Mouse (Mus musculus): ENCODE results near the gene Itgb1bp1.

The Itgb1bp1 gene

DNA sequence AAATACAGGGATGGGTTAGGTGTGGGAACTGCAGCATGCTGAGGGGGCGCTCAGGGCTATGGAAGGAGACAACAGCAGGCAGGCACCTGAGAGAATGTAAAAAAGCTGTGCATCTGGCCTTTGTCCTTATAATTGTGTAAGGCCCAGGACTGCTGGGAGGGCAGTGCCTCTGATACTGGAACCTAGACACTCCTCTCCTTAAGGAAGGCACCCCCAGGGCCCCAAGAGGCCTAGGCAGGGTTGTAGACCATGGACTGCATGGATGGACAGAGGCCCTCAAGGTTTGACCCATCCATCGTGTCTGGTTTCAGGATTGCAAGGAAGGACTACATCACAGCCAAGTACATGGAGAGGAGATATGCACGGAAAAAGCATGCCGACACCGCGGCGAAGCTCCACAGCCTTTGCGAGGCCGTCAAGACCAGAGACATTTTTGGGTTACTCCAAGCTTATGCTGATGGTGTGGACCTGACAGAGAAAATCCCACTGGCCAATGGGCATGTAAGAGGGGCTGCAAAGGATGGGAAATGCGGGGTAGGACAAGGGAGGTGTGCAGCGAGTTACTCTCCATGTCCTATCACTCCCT lies 41.6 kb downstream of the Itgb1bp1 start:
- no peak for DNase-seq (ENCODE audit: low read depth, low spot score)

DNA sequence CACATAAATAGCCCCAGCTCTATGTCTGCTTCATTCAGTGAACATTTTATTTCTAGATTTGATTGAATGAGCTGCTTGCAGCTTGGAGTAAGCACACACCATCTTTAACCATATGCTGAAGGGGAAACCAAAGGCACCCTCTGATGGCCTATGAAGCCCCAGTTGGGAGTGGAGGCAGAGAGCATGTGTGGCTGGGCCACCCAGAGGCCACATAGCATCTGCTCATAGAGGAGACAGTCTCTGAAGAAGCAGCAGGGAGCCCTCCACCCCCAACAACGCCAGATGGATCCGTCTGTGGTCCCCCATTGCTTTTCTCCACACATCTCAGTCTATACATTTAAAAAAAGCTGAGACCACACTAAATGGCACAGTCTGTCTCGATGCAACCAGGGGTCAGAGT lies 44.1 kb downstream of the Itgb1bp1 start:
- DNase-seq (ENCODE audit: low read depth, low spot score): no peak

DNA sequence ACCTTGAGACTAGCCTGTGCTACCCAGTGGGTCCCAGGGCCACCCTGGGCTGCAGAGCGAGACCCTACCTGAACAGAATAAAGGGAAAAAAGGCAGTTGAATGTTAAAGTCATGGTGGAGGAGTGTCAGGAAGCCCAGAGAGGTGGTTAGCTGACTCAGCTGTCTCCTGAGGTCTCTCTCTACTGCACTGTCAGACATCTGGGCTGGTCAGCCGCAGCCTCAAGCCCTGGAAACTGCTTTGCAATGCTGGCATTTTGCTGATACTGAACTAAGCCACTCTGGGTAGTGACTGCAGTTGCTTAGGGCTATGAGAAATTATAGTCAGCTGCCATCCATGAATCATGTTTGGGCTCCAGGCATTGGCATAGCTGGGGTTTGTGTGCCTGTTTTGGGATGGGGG lies 51.5 kb downstream of the Itgb1bp1 start:
- DNase-seq (ENCODE audit: low read depth, low spot score): no peak

DNA sequence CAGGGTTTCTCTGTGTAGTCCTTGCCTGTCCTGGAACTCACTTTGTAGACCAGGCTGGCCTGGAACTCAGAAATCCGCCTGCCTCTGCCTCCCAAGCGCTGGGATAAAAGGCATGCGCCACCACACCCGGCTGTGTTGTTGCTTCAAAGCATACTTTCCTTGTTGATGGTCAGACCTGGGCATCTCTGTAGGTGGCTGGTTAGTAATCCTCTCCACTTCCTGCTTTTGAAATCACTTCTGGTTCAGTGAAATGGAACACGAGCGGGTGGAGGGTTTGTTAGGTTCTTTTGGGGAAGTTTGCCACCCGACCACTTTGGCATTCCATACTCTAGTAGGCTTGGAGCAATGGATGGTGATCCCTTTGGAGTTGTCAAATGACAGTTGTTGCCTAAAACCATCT lies 52.4 kb downstream of the Itgb1bp1 start:
- DNase-seq (ENCODE audit: low read depth, low spot score): no peak

DNA sequence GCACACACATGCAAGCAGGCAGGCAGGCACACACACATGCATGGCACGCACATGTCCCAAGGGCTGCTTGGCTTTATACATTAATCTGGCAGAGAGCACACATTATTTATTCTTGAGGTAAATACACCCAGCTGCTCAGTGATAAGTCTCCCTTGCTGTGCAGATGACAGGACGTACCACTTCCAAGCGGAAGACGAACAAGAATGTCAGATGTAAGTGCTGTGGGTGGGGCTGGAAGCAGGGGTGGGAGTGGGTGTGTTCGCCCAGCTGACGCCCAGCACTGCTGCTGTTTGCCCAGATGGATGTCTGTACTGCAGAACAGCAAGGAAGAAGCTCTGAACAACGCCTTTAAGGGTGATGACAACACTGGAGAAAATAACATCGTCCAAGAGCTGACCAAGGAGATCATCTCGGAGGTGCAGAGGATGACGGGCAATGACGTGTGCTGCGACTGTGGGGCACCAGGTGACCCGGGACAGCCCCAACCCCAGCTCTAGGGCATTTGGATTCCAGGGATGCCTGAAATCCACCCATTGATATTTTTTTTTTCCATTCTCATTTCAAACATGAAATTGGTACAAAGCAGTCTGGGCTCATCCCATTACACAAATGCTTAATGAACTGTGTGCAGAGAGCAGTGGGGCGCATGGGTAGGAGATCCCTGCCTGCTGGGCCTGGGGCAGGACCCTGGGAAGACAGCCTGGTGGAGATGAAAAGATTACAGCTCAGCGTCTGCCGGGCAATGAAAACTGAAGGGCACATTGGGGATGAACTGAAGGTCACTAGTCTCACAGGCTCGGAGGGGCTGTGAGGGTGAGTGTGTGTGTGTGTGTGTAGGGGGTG lies 56.8 kb downstream of the Itgb1bp1 start:
- DNase-seq (ENCODE audit: low read depth, low spot score): no peak

DNA sequence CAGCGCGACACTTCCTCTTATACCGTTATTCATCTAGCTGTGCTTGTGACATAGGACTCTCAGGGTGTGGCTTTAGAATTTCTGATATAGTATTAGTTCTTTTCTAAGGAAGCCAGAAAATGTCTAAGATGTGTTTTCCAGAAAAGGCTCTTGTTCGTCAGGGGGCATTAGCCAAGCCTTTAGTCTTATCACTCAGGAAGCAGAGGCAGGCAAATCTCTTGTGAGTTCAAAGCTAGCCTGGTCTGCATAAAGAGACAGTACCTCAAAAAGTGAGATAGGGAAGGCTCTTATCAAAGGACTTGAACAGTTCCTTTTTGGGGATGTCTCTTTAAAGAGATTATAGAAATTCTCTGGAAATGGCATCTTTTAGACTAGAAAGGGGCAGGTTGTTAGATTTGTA lies 57.4 kb downstream of the Itgb1bp1 start:
- no peak for DNase-seq (ENCODE audit: low read depth, low spot score)

DNA sequence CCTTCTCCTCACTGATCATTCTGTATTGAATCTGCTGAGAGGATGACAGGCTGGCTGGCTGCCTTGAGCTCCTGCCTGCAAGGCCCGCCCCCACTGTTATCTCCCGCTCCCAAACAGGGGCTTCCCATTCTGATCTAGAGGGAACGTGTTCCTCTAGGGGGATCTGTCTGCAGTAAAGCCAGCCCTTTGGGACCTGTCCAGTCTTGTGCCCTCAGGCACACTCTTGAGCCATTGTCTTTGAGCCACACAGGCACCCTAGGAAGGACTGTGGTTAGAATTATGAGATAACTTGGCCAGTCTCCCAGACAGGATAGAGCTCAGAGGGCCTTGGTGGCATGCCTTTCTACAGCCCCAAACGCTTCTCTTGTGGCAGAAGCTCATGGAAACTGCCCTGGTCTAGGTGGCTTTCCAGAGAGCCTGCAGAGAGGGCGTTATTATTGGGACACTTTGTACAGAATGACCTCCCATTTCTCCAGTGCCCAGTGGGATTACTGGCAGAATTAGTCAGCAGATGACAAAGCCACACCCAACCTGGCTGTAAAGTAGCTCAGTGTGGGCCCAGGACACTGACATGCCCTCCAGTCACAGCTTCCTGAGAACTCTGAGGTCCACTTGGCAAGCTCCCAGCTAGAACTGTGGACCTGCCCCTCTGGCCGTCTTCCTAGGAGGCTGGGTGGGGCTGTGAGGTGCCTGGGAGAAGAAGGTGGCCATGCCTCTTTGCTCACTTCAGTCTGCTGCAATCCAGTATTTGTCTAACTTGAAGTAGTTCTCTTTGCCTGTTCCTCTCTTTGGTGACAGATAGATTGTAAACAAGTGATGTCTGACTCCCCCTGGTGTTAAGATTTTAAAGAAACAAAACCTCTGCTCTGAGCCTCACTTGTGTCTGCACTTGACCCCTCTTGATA lies 58.8 kb downstream of the Itgb1bp1 start:
- no peak for DNase-seq (ENCODE audit: low read depth, low spot score)

DNA sequence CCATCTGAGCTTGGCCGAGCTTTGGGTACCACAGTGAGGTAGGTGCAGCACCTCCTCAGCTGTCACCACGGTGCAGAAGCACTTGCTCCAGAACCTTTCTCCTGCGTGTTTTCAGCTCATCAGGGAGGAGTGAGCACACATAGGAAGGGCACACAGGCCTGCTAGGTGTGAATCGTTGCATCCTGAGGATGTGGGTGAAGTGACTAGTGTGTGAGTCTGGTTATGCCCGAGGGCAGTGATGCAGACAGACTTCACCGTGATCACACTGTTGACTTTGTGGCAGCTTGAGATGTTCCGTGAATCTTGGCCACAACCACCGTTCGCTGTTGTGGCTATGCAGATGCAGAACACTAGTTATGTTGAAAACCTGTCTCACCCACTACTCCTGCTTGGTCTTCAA lies 59.8 kb downstream of the Itgb1bp1 start:
- no peak for DNase-seq (ENCODE audit: low read depth, low spot score)

DNA sequence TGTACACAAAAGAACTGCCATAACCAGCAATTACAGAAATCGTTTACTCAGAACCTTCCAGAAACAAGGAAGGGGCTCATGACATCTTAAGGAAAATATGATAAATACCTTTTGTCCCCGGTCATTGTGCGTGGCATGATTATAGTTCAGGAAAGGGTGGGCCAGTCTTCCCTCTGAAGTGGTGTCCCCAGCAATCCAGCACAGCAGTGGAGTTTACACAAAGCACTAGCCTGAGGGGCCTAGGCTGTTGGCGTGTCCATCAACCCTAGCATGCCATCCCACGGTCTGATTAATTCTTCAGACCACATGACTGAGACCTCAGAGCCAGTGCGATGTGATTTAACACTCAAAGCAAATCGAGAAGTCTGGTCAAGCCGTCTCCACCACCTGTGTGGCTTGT lies 60.7 kb downstream of the Itgb1bp1 start:
- no peak for DNase-seq (ENCODE audit: low read depth, low spot score)

DNA sequence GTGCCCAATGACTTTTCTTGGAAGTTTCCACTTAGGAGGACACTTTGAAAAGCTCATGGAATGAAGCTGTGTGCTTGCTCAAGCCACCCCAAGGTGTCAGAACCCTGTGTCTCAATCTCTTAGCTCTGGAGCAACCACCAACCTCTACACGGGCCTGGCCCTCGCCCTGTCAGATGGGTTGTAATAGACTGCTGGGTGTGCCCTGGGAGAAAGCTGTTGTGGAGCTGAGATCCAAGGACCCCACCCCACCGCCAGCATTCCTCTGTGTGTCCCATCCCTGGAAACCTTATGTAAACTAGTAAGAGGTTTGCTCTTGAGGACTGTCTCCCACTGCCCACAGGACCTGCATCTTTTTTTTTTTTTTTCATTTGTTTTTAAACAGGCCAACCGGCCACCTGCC lies 62.2 kb downstream of the Itgb1bp1 start:
- no peak for DNase-seq (ENCODE audit: low read depth, low spot score)

DNA sequence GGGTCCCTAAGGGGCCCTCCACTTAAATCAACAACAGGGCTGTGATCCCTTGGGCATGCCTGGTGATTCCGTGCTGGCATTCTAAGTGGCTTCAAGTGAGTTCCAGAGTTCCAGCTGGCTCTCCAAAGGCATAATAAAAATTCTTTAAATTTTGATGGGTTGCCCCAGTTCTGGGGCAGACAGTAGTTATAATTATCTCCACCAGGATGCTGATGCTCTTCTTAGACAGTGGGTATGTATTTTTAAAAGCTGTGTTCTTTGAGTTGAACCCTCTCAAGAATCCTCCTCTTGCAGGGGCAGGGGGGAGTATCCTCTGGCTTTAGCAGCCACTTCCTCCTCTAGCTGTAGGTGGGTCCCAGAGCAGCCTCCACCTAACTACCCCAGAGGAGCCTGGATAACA lies 65.5 kb downstream of the Itgb1bp1 start:
- no peak for DNase-seq (ENCODE audit: low read depth, low spot score)

DNA sequence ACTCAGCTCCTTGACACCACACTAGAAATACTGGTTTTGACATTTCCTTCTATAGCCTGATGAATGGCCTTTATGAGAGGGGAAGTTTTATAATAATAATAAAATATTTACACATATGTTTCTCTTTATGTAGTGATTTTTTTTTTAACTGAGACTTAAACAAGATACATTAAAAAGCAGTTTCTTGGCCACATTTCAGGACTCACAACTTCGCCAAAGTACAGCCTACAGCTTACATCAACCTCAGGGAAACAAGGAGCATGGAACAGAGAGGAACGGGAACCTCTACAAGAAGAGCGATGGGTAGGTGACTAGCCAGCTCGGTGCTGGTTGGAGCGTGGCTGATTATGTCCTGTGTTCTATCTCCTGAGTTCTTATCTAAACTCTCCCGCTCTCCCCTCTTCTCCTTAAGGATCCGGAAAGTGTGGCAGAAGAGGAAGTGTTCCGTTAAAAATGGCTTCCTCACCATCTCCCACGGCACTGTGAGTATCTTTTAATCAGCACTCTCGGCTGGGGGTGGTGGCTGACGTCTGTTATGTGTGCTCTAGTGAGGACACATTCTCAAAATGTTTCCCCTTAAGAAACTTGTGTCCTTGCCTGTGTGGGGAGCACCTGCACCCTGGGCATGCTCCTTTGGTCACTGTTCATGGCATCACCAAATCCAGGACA lies 68.2 kb downstream of the Itgb1bp1 start:
- DNase-seq (ENCODE audit: low read depth, low spot score): no peak

DNA sequence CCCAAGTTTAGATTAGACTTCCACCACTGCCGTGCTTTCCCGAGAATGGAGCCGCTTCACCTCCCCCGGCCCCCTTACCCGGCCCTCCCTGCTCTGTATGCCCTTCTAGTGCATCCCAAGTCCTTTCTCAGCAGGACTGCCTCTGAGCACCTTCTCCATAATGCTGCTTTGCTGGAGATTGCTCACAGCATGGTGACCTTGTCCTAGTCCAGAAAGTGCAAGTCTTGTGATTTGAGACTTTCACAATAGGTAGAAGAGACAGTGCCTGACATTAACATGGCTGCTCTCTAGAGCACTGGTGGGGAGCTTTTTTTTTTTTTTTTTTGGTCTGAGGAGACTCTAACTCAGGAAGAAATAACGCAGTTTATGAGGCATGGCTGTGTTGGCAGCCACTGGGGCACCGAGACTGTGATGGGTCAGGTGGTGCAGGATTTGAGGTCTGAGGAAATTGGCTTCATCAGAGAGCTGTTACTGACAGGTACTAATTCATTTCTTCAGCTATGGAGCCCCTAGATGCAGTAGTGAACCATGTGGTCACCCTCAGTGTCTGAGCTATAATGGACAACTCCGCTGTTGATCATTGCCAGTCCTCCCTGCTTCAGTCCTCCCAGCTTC lies 71.4 kb downstream of the Itgb1bp1 start:
- DNase-seq (ENCODE audit: low read depth, low spot score): no peak

DNA sequence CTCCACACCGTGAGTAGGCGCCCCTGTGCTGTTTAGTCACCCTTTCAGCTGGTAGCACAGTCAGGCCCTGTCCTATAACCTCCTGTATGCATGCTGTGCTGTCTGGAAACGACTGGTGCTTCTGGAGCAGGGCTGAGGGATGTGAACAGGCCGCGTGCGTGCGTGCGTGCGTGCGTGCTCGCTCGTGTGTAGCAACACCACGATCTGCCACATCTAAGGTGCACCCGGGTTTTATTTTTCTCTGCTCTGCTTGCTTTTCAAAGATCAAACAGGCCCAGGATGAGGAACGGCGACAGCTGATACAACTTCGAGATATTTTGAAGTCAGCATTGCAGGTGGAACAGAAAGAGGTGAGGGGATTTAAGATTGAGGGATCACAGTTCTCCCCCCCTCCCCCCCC lies 73.2 kb downstream of the Itgb1bp1 start:
- DNase-seq (ENCODE audit: low read depth, low spot score): no peak

DNA sequence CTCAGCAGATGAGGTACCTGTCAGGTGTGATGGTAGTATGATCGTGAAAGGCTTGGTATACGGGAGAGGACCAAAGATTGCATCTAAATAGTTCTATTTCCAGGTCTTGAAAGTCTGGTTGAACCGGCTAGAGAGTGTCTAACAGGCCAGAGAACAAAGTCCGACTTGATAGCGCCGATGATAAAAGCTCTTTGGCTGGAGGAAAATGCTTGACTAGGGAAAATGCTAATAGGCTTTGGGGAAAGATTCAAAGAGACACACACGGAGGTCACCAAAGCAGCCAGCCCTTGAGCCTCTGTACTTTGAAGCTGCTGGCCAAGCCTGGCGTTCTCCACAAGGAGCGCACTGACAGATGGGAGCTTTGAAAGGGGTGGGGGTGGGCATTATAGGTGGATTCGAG lies 76.8 kb downstream of the Itgb1bp1 start:
- DNase-seq (ENCODE audit: low read depth, low spot score): no peak

DNA sequence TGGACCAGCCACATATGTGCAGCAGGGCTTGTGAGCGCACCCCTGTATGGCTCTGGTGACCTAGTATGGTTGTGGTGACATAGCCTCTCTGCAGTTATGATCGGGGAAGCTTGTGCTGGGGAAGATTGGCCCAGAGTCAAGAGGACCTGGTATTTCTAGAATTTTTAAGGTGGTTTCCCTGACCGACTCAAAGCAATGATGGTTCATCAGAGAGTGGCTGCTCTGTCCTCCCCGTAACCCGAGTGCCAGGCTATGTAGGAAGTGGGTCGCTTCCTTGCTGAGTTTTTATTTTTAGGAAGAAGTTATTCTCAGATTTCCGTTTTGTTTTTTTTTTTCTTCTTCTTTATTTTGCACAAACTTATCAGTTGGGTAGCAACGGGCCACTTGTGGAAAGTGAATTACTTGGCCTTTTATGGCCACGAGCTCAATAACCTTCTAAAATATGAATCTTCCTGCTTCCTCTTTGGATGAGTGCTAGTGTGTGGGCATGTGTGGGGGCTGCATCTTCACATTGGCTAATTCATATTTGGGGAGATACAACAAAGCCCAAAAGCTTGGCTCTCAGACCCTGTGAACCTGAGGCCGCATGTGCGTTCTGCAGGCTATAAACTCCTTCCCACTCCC lies 77.8 kb downstream of the Itgb1bp1 start:
- no peak for DNase-seq (ENCODE audit: low read depth, low spot score)

DNA sequence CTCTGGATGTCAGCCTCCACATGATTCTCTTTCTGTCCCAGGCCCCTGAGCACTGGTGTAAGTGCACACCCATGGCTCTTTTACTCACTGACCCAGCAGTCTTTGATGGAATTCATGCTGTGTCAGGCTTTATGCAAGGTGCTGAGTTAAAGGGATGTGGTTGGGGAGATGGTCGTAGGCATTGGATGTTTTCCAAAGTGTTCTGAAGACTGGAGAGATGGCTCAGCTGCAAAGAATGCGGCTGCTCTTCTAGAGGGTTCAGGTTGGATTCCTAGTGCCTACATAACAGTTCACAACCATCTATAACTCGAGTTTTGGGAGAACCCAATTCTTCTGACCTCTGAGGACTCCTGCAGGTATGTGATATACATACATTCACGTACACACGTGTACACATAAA lies 78.7 kb downstream of the Itgb1bp1 start:
- DNase-seq (ENCODE audit: low read depth, low spot score): no peak

DNA sequence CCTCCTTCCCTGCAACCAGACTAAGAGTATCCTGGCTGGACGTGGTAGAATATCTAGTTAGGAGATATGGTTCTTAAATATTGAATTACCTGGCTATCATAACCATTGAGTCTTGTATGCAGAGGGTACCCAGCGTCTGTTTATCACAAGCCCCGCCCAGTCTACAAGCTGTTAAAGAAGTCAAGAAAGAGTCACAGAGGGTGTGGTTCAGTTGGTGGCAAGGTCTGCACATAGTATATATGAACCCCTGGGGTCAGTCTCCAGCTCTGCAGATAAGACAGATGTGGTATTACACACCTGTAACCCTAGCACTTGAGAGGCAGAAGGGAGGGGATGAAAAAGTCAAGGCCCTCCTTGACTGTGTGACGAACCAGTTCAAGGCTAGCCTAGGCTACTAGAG lies 80.3 kb downstream of the Itgb1bp1 start:
- DNase-seq (ENCODE audit: low read depth, low spot score): no peak

DNA sequence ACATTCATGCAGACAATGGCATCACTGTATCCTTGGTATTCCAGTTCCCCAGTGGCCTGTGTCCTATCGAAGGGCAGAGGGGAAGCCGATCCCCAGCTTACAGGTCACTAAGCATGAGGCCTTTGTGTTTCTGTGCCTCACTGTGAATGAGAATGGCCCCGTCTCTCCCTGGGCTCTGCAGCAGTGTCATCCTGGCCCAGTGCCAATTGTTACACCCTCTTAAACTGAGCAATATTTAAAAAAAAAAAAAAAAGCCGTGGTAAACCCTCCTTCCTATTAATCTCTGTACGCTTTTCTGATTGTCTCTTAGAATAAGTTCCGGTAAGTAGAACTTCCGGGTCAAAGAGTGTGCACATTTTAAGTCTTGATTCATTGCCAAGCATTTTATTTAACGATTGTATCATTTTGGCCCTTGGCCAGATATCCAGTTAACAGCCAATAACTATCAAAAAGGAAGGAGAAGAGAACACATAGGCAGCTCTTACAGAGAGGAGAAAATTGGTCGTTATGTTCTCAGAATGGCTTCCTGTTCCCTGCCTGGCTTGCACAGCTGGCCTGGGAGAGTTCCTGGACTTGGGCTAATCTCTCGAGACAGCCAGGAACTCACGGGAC lies 81.3 kb downstream of the Itgb1bp1 start:
- peak; percentile 27 for DNase-seq (ENCODE audit: low read depth, low spot score)

DNA sequence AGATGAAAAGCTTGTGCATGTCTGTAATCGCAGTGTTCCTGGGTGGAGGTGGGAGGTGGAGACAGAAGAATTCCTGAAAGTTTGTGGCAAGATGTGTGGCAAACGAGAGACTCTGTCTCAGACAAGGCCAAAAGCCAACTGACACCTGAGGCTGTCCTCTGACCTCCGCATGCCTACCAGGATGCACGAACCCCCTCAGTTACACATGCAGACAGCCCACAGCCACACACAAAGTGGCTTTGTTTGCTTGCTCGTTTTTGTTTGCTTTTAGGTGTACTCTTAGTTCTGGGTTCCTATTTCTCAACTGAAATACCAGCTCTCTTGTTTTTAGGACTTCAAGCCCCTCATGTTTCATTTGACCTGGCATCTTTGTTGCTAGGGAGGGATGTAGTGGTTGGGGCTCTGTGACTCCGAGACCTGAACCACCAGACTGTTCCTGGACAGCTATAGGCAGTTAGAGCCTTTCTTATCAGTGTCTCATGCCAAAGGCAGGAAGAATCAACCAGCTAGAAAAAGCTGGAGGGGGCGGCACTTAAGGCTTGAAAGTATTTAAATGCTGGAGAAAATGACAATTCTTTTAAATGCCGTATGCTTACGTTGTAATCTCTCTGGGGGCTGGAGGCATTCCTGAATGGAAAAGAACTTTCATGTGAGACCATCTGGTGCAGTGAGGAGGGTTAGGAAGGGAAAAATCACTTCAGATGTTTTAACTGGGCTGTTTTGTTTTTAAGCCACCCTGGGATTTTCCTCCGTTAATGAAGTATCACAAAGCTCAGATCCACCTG lies 84.4 kb downstream of the Itgb1bp1 start:
- DNase-seq (ENCODE audit: low read depth, low spot score): no peak
